Mouse (Mus musculus) splenic B cell, adult 2 months (primary cell): Measurements from ENCODE around the gene Tom1.

ENCODE experiments used
- DNase-seq: peaks from one replicate; pipeline ENCODE4 v3.0.0-alpha.2; 2011; ENCODE audit warnings: low read depth, low spot score
- H3K27me3 ChIP-seq: 2 replicates; pipeline ENCODE4 v1.6.1; 2012; ENCODE audit warnings: mild to moderate bottlenecking, low read length, moderate library complexity, mixed read lengths; ENCODE audit not compliant: control insufficient read depth, poor library complexity, insufficient read depth, severe bottlenecking
- H3K36me3 ChIP-seq: 2 replicates; pipeline ENCODE4 v1.6.1; 2012; ENCODE audit warnings: mild to moderate bottlenecking, low read length, moderate library complexity, mixed read lengths; ENCODE audit not compliant: control insufficient read depth, poor library complexity, insufficient read depth, severe bottlenecking

Gene Tom1

GRCm38 (mm10) chr8:75033511-75034243 lies at the start of gene Tom1:
Gene Tom1, plus strand, starts transcription at chr8:75033705.
- Histone ChIP-seq H3K27me3 (no peaks in the 10 kb centered on the region), H3K36me3 (no peaks in the 10 kb centered on the region)
- DNase-seq, result peak; percentile 99

GRCm38 (mm10) chr8:74987436-74987835 lies 46.1 kb upstream of the Tom1 start:
- H3K27me3 ChIP-seq, result no peaks in the 10 kb centered on the region
- no peaks in the 10 kb centered on the region for H3K36me3 ChIP-seq
- no peak for DNase-seq

GRCm38 (mm10) chr8:74990021-74990420 lies 43.5 kb upstream of the Tom1 start:
- H3K27me3 ChIP-seq, result no peaks in the 10 kb centered on the region
- no peaks in the 10 kb centered on the region for H3K36me3 ChIP-seq
- no peak for DNase-seq

GRCm38 (mm10) chr8:74993081-74993474 lies 40.4 kb upstream of the Tom1 start, which contains the start of gene Hmgxb4:
Gene Hmgxb4, plus strand, starts transcription at chr8:74993356.
- DNase-seq, result no peak
- H3K36me3 ChIP-seq, result no peaks in the 10 kb centered on the region
- H3K27me3 ChIP-seq, result no peaks in the 10 kb centered on the region

- peak; percentile 92 for DNase-seq
- no peaks in the 10 kb centered on the region for H3K27me3 ChIP-seq
- H3K36me3 ChIP-seq, result no peaks in the 10 kb centered on the region; the same call in 1 of the 2 replicates
Measured at GRCm38 (mm10) chr8:74993475-74994451, 39.7 kb upstream of the Tom1 start.

- Histone ChIP-seq H3K27me3 (no peaks in the 10 kb centered on the region), H3K36me3 (peaks cover 1% of the 10 kb centered on the region; the same call in 1 of the 2 replicates)
- no peak for DNase-seq
Measured at GRCm38 (mm10) chr8:74994540-74994939, 39.0 kb upstream of the Tom1 start.

- H3K36me3 ChIP-seq, result peaks cover 7% of the 10 kb centered on the region
- no peak for DNase-seq
- H3K27me3 ChIP-seq, result no peaks in the 10 kb centered on the region
Measured at GRCm38 (mm10) chr8:75000431-75000830, 33.1 kb upstream of the Tom1 start.

GRCm38 (mm10) chr8:75008826-75009225 lies 24.7 kb upstream of the Tom1 start:
- DNase-seq, result no peak
- no peaks in the 10 kb centered on the region for H3K27me3 ChIP-seq
- peaks cover 2% of the 10 kb centered on the region; the same call in 1 of the 2 replicates for H3K36me3 ChIP-seq

GRCm38 (mm10) chr8:75013557-75013956 lies 19.9 kb upstream of the Tom1 start:
- no peaks in the 10 kb centered on the region for H3K27me3 ChIP-seq
- 0 out of 2 replicates have a peak, but pooled peaks cover 2% of the 10 kb centered on the region for H3K36me3 ChIP-seq
- no peak for DNase-seq

- Histone ChIP-seq H3K36me3 (0 out of 2 replicates have a peak, but pooled peaks cover 2% of the 10 kb centered on the region), H3K27me3 (no peaks in the 10 kb centered on the region)
- no peak for DNase-seq
Measured at GRCm38 (mm10) chr8:75013964-75014363, 19.5 kb upstream of the Tom1 start.

GRCm38 (mm10) chr8:75015981-75016380 lies 17.5 kb upstream of the Tom1 start:
- H3K27me3 ChIP-seq, result no peaks in the 10 kb centered on the region
- peaks cover 4% of the 10 kb centered on the region; the same call in 1 of the 2 replicates for H3K36me3 ChIP-seq
- DNase-seq, result no peak

GRCm38 (mm10) chr8:75016422-75016821 lies 17.1 kb upstream of the Tom1 start:
- no peak for DNase-seq
- no peaks in the 10 kb centered on the region for H3K27me3 ChIP-seq
- peaks cover 4% of the 10 kb centered on the region; the same call in 1 of the 2 replicates for H3K36me3 ChIP-seq

GRCm38 (mm10) chr8:75018274-75018972 lies 15.1 kb upstream of the Tom1 start:
- no peak for DNase-seq
- Histone ChIP-seq H3K36me3 (peaks cover 4% of the 10 kb centered on the region), H3K27me3 (no peaks in the 10 kb centered on the region)

- peak; percentile 40 for DNase-seq
- no peaks in the 10 kb centered on the region for H3K27me3 ChIP-seq
- peaks cover 5% of the 10 kb centered on the region for H3K36me3 ChIP-seq
Measured at GRCm38 (mm10) chr8:75023660-75024316, 9.7 kb upstream of the Tom1 start.
